Mouse (Mus musculus) hindbrain, embryonic 11.5 days (tissue): ENCODE data around the gene Atg2a. TPM values are rescaled to one million over a fixed set of nuclear protein-coding genes. Genes with fewer than 3 reads are reported as not detected.

Experiments
- ATAC-seq: fragments of 200-750 bp; cut with Nextera tagmentation; 2 replicates; pipeline ENCODE4 v1.8.0; 2017; ENCODE audit warnings: mild to moderate bottlenecking, moderate TSS enrichment, moderate library complexity; ENCODE audit not compliant: low FRiP score
- DNase-seq: peaks from one replicate; pipeline ENCODE4 v3.0.0-alpha.2; 2015; ENCODE audit warnings: low spot score
- H3K27ac ChIP-seq: fragments of 300-500 bp; sonication (generic); 2 replicates; pipeline ENCODE4 v1.5.1; 2014; ENCODE audit warnings: mild to moderate bottlenecking, low read depth, low read length
- H3K27me3 ChIP-seq: fragments of 300-500 bp; sonication (generic); 2 replicates; pipeline ENCODE4 v1.6.1; 2014; ENCODE audit warnings: mild to moderate bottlenecking, low read length, moderate library complexity, mixed read lengths; ENCODE audit not compliant: control insufficient read depth, insufficient read depth
- H3K36me3 ChIP-seq: fragments of 300-500 bp; sonication (generic); 2 replicates; pipeline ENCODE4 v1.6.1; 2014; ENCODE audit warnings: mild to moderate bottlenecking, low read length, moderate library complexity, mixed read lengths; ENCODE audit not compliant: control insufficient read depth, insufficient read depth
- H3K4me1 ChIP-seq: fragments of 300-500 bp; sonication (generic); replicated peaks from 2 replicates; pipeline ENCODE4 v1.6.1; 2014; ENCODE audit warnings: low read length, mixed read lengths; ENCODE audit not compliant: control insufficient read depth, insufficient read depth
- H3K4me2 ChIP-seq: fragments of 300-500 bp; sonication (generic); replicated peaks from 2 replicates; pipeline ENCODE4 v1.6.1; 2014; ENCODE audit warnings: mild to moderate bottlenecking, low read depth, low read length
- H3K4me3 ChIP-seq: fragments of 300-500 bp; sonication (generic); 2 replicates; pipeline ENCODE4 v1.5.1; 2014; ENCODE audit warnings: low read depth, low read length
- H3K9ac ChIP-seq: fragments of 300-500 bp; sonication (generic); 2 replicates; pipeline ENCODE4 v1.6.1; 2014; ENCODE audit warnings: low read depth, low read length
- H3K9me3 ChIP-seq: fragments of 300-500 bp; sonication (generic); 2 replicates; pipeline ENCODE4 v1.6.1; 2016; ENCODE audit warnings: low read length; ENCODE audit not compliant: control insufficient read depth
- WGBS: fragments of 180-500 bp; shearing (Covaris S2); extraction: QIAGEN DNeasy Blood & Tissue Kit; methylation state at CpG from one replicate; pipeline ENCODE4 v1.1.7; 2014; 5-methylcytosine and 5-hydroxymethylcytosine counted together
- polyA plus RNA-seq: library from polyadenylated mRNA; unstranded; fragments of >200 nt; fragmentation: Nextera tagmentation; extraction: Ambion mirVana; gene quantifications from 2 replicates; pipeline ENCODE4 v1.2.1, GENCODE M21; 2014

Gene Atg2a
- polyA plus RNA-seq, 1 experiment from 2014 or later = 8.1 TPM

DNA sequence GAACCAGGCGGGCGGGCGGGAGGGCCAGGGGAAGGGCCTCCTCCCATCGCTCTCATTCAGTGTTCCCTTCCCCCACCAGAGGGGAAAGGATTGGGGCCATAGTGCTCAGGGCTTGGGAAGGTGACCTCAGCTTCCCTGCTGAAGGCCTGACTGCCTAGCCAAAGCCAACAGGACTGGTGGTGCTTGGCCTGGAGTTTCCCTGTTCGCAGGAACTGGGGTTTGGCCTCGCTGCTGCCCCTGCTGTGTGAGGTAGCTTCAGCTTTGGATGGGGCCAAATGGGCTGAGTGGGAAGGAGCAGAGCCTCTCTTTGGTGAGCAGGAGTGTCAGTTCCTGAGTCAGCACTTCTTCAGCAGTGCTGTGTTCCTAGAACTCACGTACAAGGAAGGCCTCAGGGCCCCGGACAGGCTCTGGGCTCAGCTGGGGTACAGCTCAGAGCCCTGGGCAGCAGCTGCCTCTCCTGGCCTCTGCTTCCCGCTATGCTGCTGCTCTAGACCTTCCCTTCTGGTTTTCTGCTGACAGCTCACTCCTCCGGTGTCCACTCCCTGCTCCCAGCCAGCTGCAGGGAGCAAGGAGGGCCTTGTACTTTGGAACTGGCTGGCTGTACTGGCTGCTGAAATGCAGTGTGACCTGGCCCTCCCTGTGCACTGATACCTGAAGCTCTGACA, 49.8 kb downstream of the Atg2a start:
- Histone ChIP-seq H3K9ac (no peak overlapping the region), H3K4me2 (no peak overlapping the region), H3K4me1 (no peaks in the 10 kb centered on the region), H3K27ac (no peak overlapping the region), H3K36me3 (0 out of 2 replicates have a peak, but pooled peaks cover 7% of the 10 kb centered on the region), H3K4me3 (no peak overlapping the region), H3K27me3 (no peaks in the 10 kb centered on the region), H3K9me3 (no peaks in the 10 kb centered on the region)
- ATAC-seq = no peak
- DNase-seq = no peak
- WGBS = 71% methylated on average over 10 of the region's 10 CpGs

GRCm38 (mm10) chr19:6292262-6292661, 50.8 kb downstream of the Atg2a start:
- no peaks in the 10 kb centered on the region for H3K27me3 ChIP-seq
- DNase-seq = no peak
- no peak overlapping the region for H3K4me2 ChIP-seq
- H3K27ac ChIP-seq = no peak overlapping the region
- no peak overlapping the region for H3K4me3 ChIP-seq
- H3K4me1 ChIP-seq = no peaks in the 10 kb centered on the region
- no peak overlapping the region for H3K9ac ChIP-seq
- WGBS = 87% methylated on average over 5 of the region's 5 CpGs
- H3K9me3 ChIP-seq = no peaks in the 10 kb centered on the region
- no peak for ATAC-seq
- H3K36me3 ChIP-seq = 0 out of 2 replicates have a peak, but pooled peaks cover 7% of the 10 kb centered on the region

DNA sequence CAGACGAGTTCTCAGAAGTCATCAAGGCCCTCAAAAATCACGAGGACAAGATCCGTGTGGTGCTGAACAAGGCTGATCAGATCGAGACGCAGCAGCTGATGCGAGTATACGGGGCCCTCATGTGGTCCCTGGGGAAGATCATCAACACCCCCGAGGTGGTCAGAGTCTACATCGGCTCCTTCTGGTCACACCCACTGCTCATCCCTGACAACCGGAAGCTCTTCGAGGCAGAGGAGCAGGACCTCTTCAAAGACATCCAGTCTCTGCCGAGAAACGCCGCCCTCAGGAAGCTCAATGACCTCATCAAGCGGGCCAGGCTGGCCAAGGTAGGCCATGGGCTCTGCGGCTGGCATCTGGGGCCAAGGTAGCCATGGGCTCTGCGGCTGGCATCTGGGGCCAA, 52.8 kb downstream of the Atg2a start:
- H3K36me3 ChIP-seq = 0 out of 2 replicates have a peak, but pooled peaks cover 7% of the 10 kb centered on the region
- no peak overlapping the region for H3K4me2 ChIP-seq
- no peak for ATAC-seq
- no peak overlapping the region for H3K27ac ChIP-seq
- WGBS = 95% methylated on average over 17 of the region's 17 CpGs
- H3K9ac ChIP-seq = no peak overlapping the region
- no peak overlapping the region for H3K4me3 ChIP-seq
- no peaks in the 10 kb centered on the region for H3K4me1 ChIP-seq
- no peak for DNase-seq
- no peaks in the 10 kb centered on the region for H3K9me3 ChIP-seq
- H3K27me3 ChIP-seq = no peaks in the 10 kb centered on the region

DNA sequence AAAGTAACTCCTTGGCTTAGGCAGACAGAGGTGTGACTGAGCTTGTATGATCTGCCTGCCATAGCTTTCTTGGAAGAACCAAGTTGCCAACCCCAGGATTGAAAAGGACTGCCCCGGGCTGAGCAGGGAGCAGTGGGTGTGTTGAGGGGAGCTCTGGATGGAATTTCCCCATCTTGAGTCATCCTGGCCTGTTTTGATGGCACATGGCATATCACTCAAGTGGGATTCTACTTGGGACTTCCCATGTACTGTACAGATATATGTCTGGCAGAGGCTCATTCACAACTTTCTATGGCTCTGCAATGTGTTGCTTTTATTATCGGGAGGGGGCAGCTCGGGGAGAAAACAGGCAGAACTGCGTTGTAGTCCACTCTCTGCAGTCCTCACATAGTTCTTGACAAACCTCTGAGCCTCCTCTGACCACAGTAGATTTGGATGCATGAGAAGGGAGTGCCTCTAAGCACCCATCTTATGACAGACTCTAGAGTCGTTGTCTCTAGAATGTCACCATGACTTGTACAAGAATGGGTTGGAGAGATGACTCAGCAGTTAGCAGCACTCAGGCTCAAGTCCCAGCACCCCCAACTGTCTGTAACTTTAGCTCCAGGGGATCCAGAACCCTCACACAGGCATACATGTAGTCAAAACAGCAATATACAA, 55.2 kb downstream of the Atg2a start:
- H3K9ac ChIP-seq = no peak overlapping the region
- H3K27me3 ChIP-seq = no peaks in the 10 kb centered on the region
- H3K27ac ChIP-seq = no peak overlapping the region
- no peaks in the 10 kb centered on the region for H3K9me3 ChIP-seq
- no peak for ATAC-seq
- no peak overlapping the region for H3K4me3 ChIP-seq
- 0 out of 2 replicates have a peak, but pooled peaks cover 7% of the 10 kb centered on the region for H3K36me3 ChIP-seq
- DNase-seq = no peak
- H3K4me2 ChIP-seq = no peak overlapping the region
- 93% methylated on average over 5 of the region's 5 CpGs for WGBS
- no peaks in the 10 kb centered on the region for H3K4me1 ChIP-seq

DNA sequence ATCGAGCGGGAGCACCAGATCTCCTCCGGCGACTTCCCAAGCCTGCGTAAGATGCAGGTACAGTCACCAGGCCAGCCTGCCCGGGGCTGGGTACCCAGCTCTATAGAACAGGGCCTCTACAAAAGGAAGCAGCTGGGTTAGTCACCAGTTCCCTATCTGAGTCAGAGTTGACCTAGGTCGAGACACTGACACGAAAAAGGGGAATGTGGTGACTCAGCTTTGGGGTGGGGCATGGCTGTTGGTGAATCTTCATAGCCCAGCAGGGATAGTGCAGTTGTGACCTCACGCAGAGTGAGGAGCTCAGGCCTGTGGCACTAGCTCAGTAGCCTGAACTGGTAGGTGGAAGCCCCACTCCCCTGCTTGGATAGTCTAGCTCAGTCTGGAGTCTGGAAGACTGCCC, 56.2 kb downstream of the Atg2a start:
- no peak overlapping the region for H3K4me3 ChIP-seq
- H3K27ac ChIP-seq = no peak overlapping the region
- H3K4me1 ChIP-seq = no peaks in the 10 kb centered on the region
- no peak overlapping the region for H3K9ac ChIP-seq
- 0 out of 2 replicates have a peak, but pooled peaks cover 7% of the 10 kb centered on the region for H3K36me3 ChIP-seq
- H3K27me3 ChIP-seq = no peaks in the 10 kb centered on the region
- 94% methylated on average over 9 of the region's 9 CpGs for WGBS
- no peak overlapping the region for H3K4me2 ChIP-seq
- H3K9me3 ChIP-seq = no peaks in the 10 kb centered on the region
- DNase-seq (no peak), ATAC-seq (no peak)

- Histone ChIP-seq H3K4me1 (no peaks in the 10 kb centered on the region), H3K9ac (no peak overlapping the region), H3K27ac (no peak overlapping the region), H3K4me2 (no peak overlapping the region), H3K4me3 (no peak overlapping the region), H3K36me3 (0 out of 2 replicates have a peak, but pooled peaks cover 7% of the 10 kb centered on the region), H3K27me3 (no peaks in the 10 kb centered on the region), H3K9me3 (no peaks in the 10 kb centered on the region)
- 84% methylated on average over 4 of the region's 4 CpGs for WGBS
- DNase-seq (no peak), ATAC-seq (no peak)
Measured at GRCm38 (mm10) chr19:6299003-6299402, 57.5 kb downstream of the Atg2a start.

GRCm38 (mm10) chr19:6299450-6300267, 58.2 kb downstream of the Atg2a start:
- DNase-seq = no peak
- ATAC-seq = no peak
- Histone ChIP-seq H3K27ac (no peak overlapping the region), H3K9me3 (no peaks in the 10 kb centered on the region), H3K9ac (no peak overlapping the region), H3K36me3 (0 out of 2 replicates have a peak, but pooled peaks cover 7% of the 10 kb centered on the region), H3K4me3 (no peak overlapping the region), H3K4me2 (no peak overlapping the region), H3K27me3 (no peaks in the 10 kb centered on the region), H3K4me1 (no peaks in the 10 kb centered on the region)
- WGBS = 84% methylated on average over 6 of the region's 7 CpGs

- DNase-seq (no peak), ATAC-seq (no peak)
- 69% methylated on average over 7 of the region's 7 CpGs for WGBS
- Histone ChIP-seq H3K4me2 (no peak overlapping the region), H3K27ac (no peak overlapping the region), H3K4me1 (no peaks in the 10 kb centered on the region), H3K9ac (no peak overlapping the region), H3K27me3 (no peaks in the 10 kb centered on the region), H3K4me3 (no peak overlapping the region), H3K36me3 (0 out of 2 replicates have a peak, but pooled peaks cover 5% of the 10 kb centered on the region), H3K9me3 (no peaks in the 10 kb centered on the region)
Measured at GRCm38 (mm10) chr19:6300402-6300841, 59.0 kb downstream of the Atg2a start.
